Mouse (Mus musculus) lung, postnatal 0 days (tissue): ENCODE measurements at regions not wholly inside any gene's neighbourhood (a gene's known extent, or its start where the extent isn't known, plus 50 kb on each side); places are given as distances from the start of the nearest gene placed in this dataset.

ENCODE experiments used
- ATAC-seq: fragments of 200-750 bp; cut with Nextera tagmentation; 2 replicates; pipeline ENCODE4 v1.8.0; 2017; ENCODE audit warnings: moderate library complexity
- DNase-seq: peaks from one replicate; pipeline ENCODE4 v3.0.0-alpha.2; 2016; ENCODE audit warnings: low spot score
- H3K27ac ChIP-seq: fragments of 300-500 bp; sonication (generic); 2 replicates; pipeline ENCODE4 v1.5.1; 2014; ENCODE audit warnings: antibody characterized with exemption, mild to moderate bottlenecking, low read length, mixed read lengths
- H3K27me3 ChIP-seq: fragments of 300-500 bp; sonication (generic); replicated peaks from 2 replicates; pipeline ENCODE4 v1.6.1; 2014; ENCODE audit warnings: low read length, mixed read lengths; ENCODE audit not compliant: insufficient read depth
- H3K36me3 ChIP-seq: fragments of 300-500 bp; sonication (generic); 2 replicates; pipeline ENCODE4 v1.6.1; 2014; ENCODE audit warnings: low read length, mixed read lengths; ENCODE audit not compliant: insufficient read depth
- H3K4me1 ChIP-seq: fragments of 300-500 bp; sonication (generic); 2 replicates; pipeline ENCODE4 v1.6.1; 2014; ENCODE audit warnings: antibody characterized with exemption, low read depth, low read length, mixed read lengths; ENCODE audit not compliant: insufficient read depth
- H3K4me2 ChIP-seq: fragments of 300-500 bp; sonication (generic); replicated peaks from 2 replicates; pipeline ENCODE4 v1.6.1; 2014; ENCODE audit warnings: low read depth, mild to moderate bottlenecking, low read length, moderate library complexity, mixed read lengths
- H3K4me3 ChIP-seq: fragments of 300-500 bp; sonication (generic); 2 replicates; pipeline ENCODE4 v1.5.1; 2014; ENCODE audit warnings: low read depth, low read length
- H3K9ac ChIP-seq: fragments of 300-500 bp; sonication (generic); replicated peaks from 2 replicates; pipeline ENCODE4 v1.6.1; 2014; ENCODE audit warnings: low read depth, mild to moderate bottlenecking
- H3K9me3 ChIP-seq: fragments of 300-500 bp; sonication (generic); 2 replicates; pipeline ENCODE4 v1.6.1; 2016; ENCODE audit warnings: low read length, mixed read lengths
- CTCF ChIP-seq: IDR thresholded peaks from 2 replicates; pipeline ENCODE4 v1.5.1; 2016; ENCODE audit warnings: antibody characterized with exemption, mild to moderate bottlenecking
- EP300 ChIP-seq: IDR thresholded peaks from 2 replicates; pipeline ENCODE4 v1.6.1; 2016; ENCODE audit warnings: antibody characterized with exemption, mild to moderate bottlenecking, control low read depth
- WGBS: fragments of 180-500 bp; shearing (Covaris S2); extraction: QIAGEN DNeasy Blood & Tissue Kit; methylation state at CpG from one replicate; pipeline ENCODE4 v1.1.7; 2014; 5-methylcytosine and 5-hydroxymethylcytosine counted together

DNA sequence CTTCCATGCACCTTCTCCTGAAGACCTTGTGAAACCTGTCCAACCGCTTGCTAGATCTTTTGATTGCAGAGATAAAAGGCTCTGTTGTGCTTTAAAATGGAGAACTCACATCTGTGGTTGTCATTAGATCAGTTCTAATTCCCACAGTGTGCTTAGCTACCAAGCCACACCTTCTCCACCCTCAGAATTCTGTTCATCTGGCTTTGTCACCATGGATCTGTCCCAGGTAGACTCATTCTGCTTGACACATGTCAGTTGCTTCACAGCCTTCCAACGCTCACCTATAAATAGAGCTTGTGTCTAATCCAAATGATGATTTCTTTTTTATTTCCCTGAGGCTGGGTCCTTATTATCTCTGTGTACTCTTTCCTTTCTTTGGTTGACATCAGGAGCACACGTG is 325.7 kb upstream of the Emcn start:
- no peak for TF ChIP-seq CTCF
- TF ChIP-seq EP300 = no peak
- Histone ChIP-seq H3K4me3 (no peak overlapping the region), H3K4me1 (no peaks in the 10 kb centered on the region), H3K27me3 (no peaks in the 10 kb centered on the region), H3K36me3 (no peaks in the 10 kb centered on the region), H3K4me2 (no peak overlapping the region), H3K27ac (no peak overlapping the region), H3K9ac (no peak overlapping the region), H3K9me3 (no peaks in the 10 kb centered on the region)
- DNase-seq = no peak
- ATAC-seq = no peak
- 81% methylated on average over 3 of the region's 3 CpGs for WGBS

- 64% methylated on average over 3 of the region's 3 CpGs for WGBS
- ATAC-seq = no peak
- no peak overlapping the region for H3K9ac ChIP-seq
- H3K4me2 ChIP-seq = no peak overlapping the region
- TF ChIP-seq CTCF (no peak), EP300 (no peak)
- H3K9me3 ChIP-seq = no peaks in the 10 kb centered on the region
- H3K36me3 ChIP-seq = no peaks in the 10 kb centered on the region
- H3K4me3 ChIP-seq = no peak overlapping the region
- no peak overlapping the region for H3K27ac ChIP-seq
- H3K27me3 ChIP-seq = no peaks in the 10 kb centered on the region
- no peaks in the 10 kb centered on the region for H3K4me1 ChIP-seq
- DNase-seq = no peak
Observed at GRCm38 (mm10) chr3:137019971-137020634, 320.8 kb upstream of the Emcn start.

DNA sequence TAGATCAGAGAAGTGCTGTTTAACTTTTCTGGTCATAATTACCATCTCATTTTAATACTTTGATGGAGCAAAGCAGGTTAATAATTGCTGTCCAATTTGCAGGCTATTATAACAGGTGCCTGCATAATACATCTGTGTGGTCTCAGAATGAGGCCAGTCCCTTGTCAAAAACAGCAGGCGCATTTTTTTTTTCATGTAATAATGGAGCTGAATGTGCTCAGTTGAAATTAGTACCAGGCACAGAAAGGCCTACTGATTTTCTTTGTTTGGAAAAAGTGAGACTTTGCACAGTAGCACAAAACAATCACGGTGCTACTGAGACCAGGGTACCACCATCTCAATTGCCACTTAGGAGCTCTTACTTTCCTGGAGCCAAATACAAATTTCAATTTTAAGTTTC is 311.3 kb upstream of the Emcn start:
- H3K4me1 ChIP-seq = no peaks in the 10 kb centered on the region
- no peak overlapping the region for H3K9ac ChIP-seq
- H3K36me3 ChIP-seq = no peaks in the 10 kb centered on the region
- no peak overlapping the region for H3K4me2 ChIP-seq
- TF ChIP-seq CTCF = no peak
- TF ChIP-seq EP300 = no peak
- H3K27me3 ChIP-seq = no peaks in the 10 kb centered on the region
- H3K4me3 ChIP-seq = no peak overlapping the region
- ATAC-seq (no peak), DNase-seq (no peak)
- no peaks in the 10 kb centered on the region for H3K9me3 ChIP-seq
- WGBS = 83% methylated on average over 2 of the region's 2 CpGs
- no peak overlapping the region for H3K27ac ChIP-seq

GRCm38 (mm10) chr3:137032802-137033201 is 308.1 kb upstream of the Emcn start:
- ATAC-seq (no peak), DNase-seq (no peak)
- Histone ChIP-seq H3K9me3 (no peaks in the 10 kb centered on the region), H3K27me3 (no peaks in the 10 kb centered on the region), H3K4me1 (no peaks in the 10 kb centered on the region), H3K4me2 (no peak overlapping the region), H3K36me3 (no peaks in the 10 kb centered on the region), H3K4me3 (no peak overlapping the region), H3K9ac (no peak overlapping the region), H3K27ac (no peak overlapping the region)
- TF ChIP-seq EP300 (no peak), CTCF (no peak)
- 72% methylated on average over 2 of the region's 2 CpGs for WGBS

GRCm38 (mm10) chr3:137039638-137040037 is 301.2 kb upstream of the Emcn start:
- ATAC-seq = no peak
- no peaks in the 10 kb centered on the region for H3K4me1 ChIP-seq
- H3K9ac ChIP-seq = no peak overlapping the region
- H3K36me3 ChIP-seq = no peaks in the 10 kb centered on the region
- no peak overlapping the region for H3K4me2 ChIP-seq
- H3K27me3 ChIP-seq = no peaks in the 10 kb centered on the region
- no peaks in the 10 kb centered on the region for H3K9me3 ChIP-seq
- TF ChIP-seq EP300 (no peak), CTCF (no peak)
- 75% methylated on average over 8 of the region's 8 CpGs for WGBS
- no peak overlapping the region for H3K27ac ChIP-seq
- no peak for DNase-seq
- no peak overlapping the region for H3K4me3 ChIP-seq

- Histone ChIP-seq H3K9ac (no peak overlapping the region), H3K36me3 (no peaks in the 10 kb centered on the region), H3K4me1 (no peaks in the 10 kb centered on the region), H3K27me3 (no peaks in the 10 kb centered on the region), H3K27ac (no peak overlapping the region), H3K4me2 (no peak overlapping the region), H3K4me3 (no peak overlapping the region), H3K9me3 (no peaks in the 10 kb centered on the region)
- ATAC-seq = no peak
- TF ChIP-seq CTCF = no peak
- TF ChIP-seq EP300 = no peak
- WGBS = 82% methylated on average over 6 of the region's 6 CpGs
- DNase-seq = no peak
Observed at GRCm38 (mm10) chr3:137056544-137057224, 284.2 kb upstream of the Emcn start.
